Mouse (Mus musculus) megakaryocyte-erythroid progenitor cell, adult 5-6 weeks (primary cell): ENCODE results near the gene Gm16427. TPM values are rescaled to one million over a fixed set of nuclear protein-coding genes. Genes with fewer than 3 reads are reported as not detected.
"Not testable (repeated sequence)": the region's sequence is repeated elsewhere in the genome, so short reads cannot be mapped to it uniquely, and the experiment has no call there.

Experiments
- ATAC-seq: replicated peaks from 2 replicates; pipeline ENCODE4 v1.8.0; 2016; ENCODE audit warnings: mild to moderate bottlenecking, inconsistent platforms; ENCODE audit not compliant: severe bottlenecking, poor library complexity, low FRiP score, low TSS enrichment
- total RNA-seq, 2 experiments: library from RNA; stranded (forward) in 1 of 2; stranded (reverse) in 1 of 2; fragments of 200-1000, 215-1000 nt in 1 of 2; fragments of >200 nt in 1 of 2; fragmentation: Nextera tagmentation in 1 of 2; gene quantifications; 2 replicates each; pipeline ENCODE4 v1.2.3; 2014 to 2017

The Gm16427 gene
- total RNA-seq (2014; fragmentation: Nextera tagmentation): not detected in 2 replicates
- total RNA-seq (2017): not detected in 2 replicates

- ATAC-seq: not testable (repeated sequence)
These were observed at the start of gene Gm16427 for GRCm38 (mm10) chr5:93540100-93540499. Gene Gm16427 (minus strand): TSS chr5:93540200.

Other genes with a start within 250 kb of the Gm16427 start
- gene C87414, start 131.4 kb upstream of the Gm16427 start, total RNA-seq (2014; fragmentation: Nextera tagmentation): not detected in 2 replicates
- not detected in 2 replicates for gene C87414, start 131.4 kb upstream of the Gm16427 start, total RNA-seq (2017)